Mouse (Mus musculus): Measurements from ENCODE around the gene Hivep2.

Hivep2 gene

DNA sequence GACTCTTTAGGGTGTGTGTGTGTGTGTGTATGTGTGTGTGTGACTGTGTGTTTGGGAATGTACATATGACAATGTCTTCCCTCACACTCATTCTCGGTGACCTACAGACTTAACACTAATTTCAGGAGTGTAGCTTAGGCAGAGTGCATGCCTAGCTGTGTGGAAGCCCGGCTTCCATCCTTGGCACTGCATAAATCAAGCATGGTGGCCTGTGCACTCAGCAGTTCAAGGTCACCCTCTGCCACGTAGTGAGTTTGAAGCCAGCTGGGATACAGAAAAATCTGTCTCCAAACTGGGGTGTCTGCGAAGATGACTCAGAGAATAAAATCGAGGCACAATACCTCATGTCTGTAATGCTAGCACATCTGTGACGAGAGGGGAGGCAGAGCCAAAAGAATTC lies 115.0 kb downstream of the Hivep2 start:
- no peak for DNase-seq (ENCODE audit: extremely low spot score, low spot score)

DNA sequence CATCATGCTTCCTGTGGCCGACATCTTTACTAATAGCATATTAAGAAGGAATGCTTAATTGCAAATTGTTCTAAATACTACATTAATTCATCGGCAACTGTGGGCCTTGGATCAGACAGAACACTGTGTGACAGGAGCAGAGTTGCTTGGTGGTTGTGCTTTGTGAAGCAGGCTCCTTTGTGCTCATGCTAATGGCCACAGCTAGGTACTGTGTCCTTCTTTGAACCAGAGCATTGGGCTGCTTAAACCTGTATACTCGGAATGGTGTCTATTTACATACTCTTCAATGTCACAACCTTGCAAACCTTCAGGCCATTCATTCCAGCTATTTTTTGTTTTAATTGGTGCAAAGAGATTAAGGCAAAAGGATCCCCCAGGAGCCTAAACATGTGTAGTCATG lies 115.9 kb downstream of the Hivep2 start:
- no peak for DNase-seq (ENCODE audit: extremely low spot score, low spot score)

DNA sequence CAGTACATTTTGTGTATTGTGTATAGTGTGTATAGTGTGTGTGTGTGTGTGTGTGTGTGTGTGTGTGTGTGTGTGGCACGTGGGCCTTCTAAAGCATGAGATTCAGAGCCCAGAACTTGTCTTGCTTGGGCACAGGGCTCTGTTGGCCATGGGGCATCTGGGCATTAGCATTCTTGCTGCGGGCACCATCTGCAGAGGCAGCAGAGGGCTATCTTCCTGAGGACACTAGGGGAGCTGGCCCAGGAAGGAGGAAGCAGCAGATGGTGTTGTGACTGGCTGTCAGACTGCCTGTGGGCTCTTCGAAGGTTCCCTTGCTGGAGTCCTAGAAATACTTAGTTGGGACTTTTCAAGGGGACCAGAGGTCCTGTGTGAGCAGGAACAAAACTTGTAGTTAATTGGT lies 116.4 kb downstream of the Hivep2 start:
- DNase-seq (ENCODE audit: extremely low spot score, low spot score), result no peak

DNA sequence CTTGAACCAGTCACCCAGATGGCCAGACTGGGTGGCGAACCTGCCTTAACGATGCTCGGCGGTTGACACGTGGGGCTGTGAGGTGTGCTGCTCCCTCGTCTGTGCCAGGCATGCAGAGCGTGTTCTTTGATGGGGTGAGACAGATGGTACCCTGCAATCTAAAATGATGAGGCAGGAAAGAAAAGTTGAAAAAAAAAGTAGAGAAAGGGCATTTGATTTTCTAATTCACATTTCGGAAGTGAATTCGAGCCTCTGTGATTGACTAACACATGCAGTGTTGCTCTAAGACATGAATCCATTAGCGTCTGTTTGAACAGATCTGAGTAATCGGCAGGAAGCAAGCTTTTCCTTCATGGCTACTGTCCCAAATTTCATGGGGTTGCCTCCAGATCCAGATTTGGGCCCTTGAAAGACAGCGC lies 119.4 kb downstream of the Hivep2 start:
- no peak for DNase-seq (ENCODE audit: extremely low spot score, low spot score)

DNA sequence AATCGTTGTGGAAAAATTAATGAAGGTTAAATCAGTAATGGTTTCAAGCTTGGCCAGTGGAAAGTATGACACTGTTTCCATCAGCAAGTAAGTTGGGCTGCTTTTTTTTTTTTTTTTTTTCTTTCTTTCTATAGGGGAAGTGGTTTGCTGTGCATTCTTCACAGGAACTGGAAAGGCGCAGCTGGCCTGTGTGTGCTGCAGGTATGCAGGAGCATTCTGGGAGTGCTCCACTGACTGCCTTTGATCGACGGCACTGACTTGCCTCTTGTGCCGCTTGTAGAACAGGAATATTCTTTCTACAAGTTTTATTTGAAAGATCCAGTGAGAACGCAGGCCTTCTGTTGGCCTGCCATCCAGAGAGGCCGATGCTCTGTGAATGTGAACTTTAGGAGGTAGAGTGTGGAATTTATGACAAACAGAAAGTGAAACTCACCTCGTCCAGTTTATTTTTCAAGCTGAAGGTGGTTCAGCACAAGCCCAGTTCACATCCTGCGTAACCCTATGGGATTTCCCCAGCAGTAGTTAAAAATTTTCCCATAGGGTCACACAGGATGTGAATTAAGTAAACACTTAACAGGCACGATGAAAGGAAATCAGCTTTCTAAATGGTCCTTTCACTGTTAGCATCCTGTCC lies 120.1 kb downstream of the Hivep2 start:
- DNase-seq (ENCODE audit: extremely low spot score, low spot score), result no peak

DNA sequence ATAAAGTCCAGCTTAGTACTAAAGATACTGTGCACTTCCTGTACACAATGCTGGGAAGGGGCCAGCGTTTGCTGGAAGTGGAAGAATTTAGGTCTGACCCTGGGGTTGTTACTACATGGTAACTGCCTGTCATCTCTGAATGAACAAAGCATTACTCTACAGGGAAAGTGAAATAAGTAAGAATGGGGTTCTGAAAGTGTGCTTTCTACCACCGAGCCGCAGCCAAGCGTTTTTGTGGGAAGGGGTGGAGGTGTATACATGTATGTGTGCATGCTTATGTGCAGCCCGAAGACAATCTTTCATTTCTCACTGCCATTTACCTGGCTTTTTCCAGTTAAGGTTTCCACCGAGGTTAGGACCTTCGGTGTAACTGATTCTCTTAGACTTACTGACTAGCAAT lies 121.4 kb downstream of the Hivep2 start:
- DNase-seq (ENCODE audit: extremely low spot score, low spot score), result no peak

DNA sequence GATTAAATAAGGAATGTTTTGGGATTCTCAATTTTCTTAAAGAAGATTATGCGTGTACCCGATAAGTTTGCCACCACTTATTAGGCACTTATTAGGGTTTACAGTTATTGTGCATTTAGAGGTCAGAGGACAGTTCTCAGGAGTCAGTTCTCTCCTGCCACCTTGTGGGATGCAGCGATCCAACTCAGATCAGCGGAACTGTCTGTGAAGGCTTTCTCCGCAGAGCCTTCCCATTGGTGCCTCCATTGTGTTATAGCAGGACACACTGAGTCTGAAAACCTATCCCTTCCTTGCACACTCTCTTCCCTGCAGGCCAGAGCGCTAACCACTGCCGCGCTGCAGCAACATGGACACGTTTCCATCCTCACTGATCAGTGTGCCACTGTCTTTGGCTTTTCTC lies 123.6 kb downstream of the Hivep2 start:
- no peak for DNase-seq (ENCODE audit: extremely low spot score, low spot score)

DNA sequence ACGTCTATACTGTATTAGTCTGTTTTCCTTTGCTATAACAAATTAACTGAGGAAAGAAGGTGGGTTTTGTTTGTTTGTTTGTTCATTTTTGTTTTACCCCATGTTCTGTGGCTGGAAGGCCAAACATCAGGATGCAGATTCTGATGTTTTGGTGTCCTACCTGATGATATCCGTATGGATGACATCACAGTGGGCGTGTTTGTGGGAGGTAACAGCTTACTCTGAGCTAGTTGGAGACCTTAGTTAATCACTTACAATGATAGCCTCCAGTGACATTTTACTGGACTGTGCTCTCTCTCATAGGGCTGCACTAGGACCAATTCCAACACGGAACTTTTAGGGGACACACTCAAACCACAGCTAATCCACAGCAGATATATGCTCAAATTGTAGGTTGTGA lies 128.2 kb downstream of the Hivep2 start:
- DNase-seq (ENCODE audit: extremely low spot score, low spot score), result no peak

DNA sequence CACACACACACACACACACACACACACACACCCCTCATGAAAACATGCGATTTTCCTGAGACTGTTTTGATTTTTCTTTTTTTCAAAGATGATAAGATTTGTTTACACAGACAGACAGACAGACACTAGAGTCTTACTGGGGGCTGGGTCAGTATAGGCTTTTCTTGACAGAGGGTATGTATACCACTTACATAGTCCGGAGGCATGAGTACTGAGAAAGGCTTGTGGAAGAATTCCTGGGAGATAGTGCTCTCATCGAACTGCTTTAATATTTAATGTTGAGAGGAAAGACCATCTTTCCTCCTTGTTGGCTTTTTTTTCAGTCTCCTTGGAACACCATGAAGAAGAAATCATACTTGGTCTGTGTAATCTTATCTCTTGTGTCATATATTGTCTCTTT lies 130.2 kb downstream of the Hivep2 start:
- DNase-seq (ENCODE audit: extremely low spot score, low spot score), result no peak

DNA sequence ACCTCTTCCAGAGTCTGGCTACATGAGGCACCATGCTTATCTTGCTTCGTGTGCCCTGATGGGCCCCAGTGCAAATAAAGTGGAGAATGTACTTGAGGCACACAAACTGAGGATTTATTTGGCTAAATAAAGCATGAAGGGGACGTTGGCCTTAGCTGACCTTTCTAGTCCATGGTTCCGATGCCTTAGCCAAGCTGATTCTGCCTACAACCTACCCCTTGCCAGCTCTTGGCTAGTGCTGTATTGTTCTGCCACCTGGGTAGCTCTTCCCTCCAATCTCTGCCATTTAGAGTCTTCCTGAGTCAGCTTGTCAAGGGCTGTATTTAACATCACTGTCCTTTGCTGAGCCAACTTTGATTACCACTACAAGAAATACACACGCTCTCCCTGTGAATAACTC lies 133.3 kb downstream of the Hivep2 start:
- DNase-seq (ENCODE audit: extremely low spot score, low spot score), result no peak

DNA sequence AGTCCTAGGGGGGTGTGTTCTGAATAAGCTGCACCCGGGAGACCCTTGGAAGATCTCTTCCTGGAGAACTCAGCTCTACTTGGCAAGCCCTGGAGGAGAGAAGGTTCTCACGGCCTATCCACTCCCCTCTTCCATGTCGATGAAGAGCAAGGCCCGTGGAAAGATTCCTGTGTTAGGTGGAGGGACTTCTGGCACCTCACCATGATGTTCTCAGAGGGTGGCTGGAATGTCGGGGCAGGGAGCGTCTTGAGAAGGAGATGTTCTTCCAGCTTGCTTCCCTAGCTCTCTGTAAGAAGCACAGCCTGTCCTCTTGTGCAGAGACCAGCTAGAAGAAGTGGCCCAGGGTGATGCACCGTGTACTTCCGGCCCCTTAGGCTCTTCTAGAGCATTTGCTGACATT lies 134.2 kb downstream of the Hivep2 start:
- no peak for DNase-seq (ENCODE audit: extremely low spot score, low spot score)

DNA sequence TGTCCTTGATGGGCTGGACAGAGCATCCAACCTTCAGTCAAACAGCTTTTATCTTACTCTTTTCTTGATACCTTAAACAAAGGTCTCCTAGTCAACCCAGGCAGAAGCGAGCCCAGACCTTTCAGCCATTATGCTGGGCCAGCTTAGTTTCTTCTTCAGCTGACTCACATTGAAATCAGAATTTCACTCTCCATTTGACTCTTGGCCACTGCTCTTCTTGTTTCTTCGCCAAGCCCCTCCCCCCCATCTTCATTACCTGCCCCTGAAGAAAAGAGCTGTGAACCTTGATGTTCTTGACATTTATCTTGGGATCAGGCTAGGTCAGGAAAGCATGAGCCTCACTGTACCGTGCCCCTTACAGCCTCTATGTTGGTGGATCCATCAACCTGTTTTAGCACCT lies 135.0 kb downstream of the Hivep2 start:
- no peak for DNase-seq (ENCODE audit: extremely low spot score, low spot score)

DNA sequence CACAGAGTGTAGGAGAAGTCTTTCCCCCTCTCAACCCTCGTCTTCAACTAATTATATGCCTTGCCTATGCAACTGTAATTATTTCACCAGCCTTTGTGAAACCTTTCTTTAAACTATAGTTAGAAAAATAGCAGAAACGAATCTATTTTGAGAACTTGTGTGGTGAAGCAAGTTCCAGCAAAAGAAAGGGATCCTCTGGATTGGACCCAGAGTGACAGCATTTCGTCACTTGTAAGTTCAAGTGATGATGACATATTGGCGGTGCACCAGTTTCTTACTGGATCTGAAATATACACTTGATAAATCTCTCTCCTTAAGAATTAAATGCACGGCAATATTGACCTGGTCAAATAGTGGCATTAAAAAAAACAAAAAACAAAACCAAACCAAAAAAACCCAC lies 136.1 kb downstream of the Hivep2 start:
- no peak for DNase-seq (ENCODE audit: extremely low spot score, low spot score)

DNA sequence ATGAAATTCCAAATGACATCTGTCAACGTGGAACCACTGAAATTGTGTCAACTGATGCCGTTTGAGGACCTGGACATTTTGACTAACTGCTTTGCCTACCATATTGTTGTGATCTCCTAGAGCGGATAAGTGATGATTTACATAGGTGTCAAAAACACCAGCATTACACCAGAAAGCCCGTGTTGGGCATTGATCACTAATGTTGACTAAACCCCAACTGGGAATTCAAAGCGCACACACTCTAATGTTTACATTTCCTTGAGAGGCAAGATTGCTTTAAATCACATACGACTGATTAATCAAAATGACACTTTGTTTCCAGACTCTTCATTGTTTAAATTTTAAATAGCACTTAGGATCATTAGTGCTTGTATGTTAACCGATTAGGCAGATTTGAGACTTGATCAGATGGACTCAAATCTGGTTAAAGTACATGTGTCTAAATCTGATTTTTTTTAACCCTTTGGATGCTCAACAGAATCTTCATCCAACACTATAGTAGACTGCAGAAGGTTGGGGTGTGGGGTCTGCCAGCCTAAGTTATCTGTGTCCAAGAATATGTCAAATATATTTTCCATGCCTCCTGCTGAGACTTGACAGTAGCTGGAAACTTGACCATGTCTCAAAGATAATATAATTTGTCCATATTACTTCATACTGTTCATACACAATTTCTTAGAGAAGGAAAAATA lies 142.3 kb downstream of the Hivep2 start:
- no peak for DNase-seq (ENCODE audit: extremely low spot score, low spot score)

DNA sequence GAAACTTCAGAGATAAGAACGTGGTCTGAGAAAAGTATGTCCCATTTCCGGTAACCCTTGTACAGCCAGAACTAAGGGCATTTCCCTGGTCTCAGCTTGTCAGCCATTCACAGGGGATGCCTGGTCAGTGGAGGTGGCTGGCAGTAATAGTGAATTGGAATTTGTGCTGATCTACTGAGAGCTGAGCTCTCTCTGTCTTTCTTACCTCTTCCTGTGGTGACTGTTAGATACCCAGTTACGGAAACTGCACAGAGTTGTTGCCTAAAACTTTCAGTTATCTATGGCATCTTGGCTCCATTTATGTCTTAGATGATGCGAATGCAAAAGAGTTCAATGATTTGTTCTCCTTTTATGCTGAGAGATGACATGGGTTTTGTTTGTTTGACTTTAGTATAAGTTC lies 150.0 kb downstream of the Hivep2 start:
- DNase-seq (ENCODE audit: extremely low spot score, low spot score), result no peak

DNA sequence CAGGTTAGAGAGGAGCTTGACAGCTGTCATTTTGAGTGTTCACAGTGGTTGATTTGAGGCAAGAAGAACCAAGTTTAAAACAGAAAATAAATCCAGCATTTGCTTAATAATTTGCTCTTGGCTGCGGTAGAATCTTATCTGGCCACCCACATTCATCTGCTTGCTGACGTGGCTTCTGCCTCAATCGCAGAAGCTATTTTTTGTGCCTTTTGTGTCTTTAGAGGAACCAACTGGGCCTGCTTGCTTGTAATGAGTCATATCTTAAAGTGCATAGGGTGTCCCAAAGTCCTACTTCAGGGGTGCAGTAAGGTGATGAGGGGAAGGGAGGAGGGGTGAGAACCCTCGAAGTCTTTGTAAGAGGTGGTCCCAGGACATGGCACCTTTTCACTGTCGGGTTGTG lies 151.1 kb downstream of the Hivep2 start:
- no peak for DNase-seq (ENCODE audit: extremely low spot score, low spot score)

DNA sequence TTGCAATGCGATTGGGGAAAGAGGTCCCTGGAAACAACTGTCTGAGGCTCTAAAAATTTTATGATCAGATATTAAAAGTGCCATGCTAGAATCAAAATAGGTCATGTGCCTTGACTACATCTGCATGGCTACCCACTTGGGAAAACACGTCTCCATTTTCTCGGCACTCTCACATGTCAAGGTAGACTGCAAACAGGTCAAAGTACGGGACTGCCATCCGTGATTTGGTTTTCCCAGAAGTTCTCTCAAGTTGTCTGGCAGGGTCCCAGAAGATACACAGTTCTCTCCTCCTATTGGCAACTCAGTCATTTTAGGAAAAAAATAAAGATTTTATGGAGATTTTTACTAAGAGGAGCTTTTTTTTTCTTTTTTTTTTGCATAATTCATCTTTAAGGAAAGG lies 153.3 kb downstream of the Hivep2 start:
- no peak for DNase-seq (ENCODE audit: extremely low spot score, low spot score)

DNA sequence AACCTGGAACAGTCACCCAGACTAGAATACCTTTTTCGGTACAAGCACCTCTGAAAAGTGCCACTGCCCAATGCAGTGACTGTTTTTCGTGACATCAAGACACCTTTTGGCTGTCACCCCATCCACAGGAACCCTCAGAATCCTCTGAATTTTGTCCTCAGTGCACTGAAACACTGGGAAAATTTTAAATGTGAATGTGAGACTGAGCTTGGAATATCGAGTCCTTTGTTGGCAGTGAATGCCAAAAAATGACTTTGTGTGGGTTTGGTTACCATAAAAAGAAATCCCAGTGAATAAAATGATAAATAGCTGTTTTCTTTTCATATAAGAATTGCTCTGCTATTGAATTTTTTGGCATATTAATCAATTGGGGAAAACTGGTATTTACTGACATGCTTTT lies 154.6 kb downstream of the Hivep2 start:
- DNase-seq (ENCODE audit: extremely low spot score, low spot score), result no peak

DNA sequence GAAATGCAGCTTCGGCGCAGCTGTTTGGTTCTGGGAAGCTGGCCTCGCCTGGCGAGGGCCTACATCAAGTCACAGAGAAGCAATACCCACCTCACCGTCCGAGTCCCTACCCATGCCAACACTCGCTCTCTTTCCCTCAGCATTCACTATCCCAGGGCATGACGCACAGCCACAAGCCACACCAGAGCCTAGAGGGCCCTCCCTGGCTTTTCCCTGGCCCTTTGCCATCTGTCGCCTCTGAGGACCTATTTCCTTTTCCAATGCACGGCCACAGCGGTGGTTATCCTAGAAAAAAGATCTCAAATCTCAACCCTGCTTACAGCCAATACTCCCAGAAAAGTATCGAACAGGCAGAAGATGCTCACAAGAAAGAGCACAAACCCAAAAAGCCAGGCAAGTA lies 162.0 kb downstream of the Hivep2 start:
- DNase-seq (ENCODE audit: extremely low spot score, low spot score), result no peak

DNA sequence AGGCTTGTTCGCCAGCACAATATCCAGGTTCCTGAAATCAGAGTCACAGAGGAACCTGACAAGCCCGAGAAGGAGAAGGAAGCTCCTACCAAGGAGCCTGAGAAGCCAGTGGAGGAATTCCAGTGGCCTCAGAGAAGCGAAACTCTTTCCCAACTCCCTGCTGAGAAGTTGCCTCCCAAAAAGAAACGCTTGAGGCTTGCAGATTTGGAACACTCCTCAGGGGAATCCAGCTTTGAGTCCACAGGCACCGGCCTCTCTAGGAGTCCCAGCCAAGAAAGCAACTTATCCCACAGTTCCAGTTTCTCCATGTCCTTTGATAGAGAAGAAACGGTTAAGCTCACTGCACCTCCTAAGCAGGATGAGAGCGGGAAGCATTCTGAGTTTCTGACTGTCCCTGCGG lies 164.4 kb downstream of the Hivep2 start:
- DNase-seq (ENCODE audit: extremely low spot score, low spot score), result no peak

DNA sequence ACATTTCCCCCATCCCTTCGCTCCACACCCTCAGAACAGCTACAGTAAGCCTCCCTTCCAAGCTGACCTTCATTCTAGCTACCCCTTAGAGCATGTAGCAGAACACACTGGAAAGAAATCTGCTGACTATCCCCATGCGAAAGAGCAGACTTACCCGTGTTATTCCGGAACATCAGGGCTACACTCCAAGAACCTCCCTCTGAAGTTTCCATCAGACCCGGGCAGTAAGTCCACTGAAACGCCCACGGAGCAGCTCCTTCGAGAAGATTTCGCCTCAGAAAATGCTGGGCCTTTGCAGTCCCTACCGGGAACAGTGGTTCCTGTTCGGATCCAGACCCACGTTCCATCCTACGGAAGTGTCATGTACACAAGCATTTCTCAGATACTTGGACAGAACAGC lies 165.4 kb downstream of the Hivep2 start:
- no peak for DNase-seq (ENCODE audit: extremely low spot score, low spot score)

DNA sequence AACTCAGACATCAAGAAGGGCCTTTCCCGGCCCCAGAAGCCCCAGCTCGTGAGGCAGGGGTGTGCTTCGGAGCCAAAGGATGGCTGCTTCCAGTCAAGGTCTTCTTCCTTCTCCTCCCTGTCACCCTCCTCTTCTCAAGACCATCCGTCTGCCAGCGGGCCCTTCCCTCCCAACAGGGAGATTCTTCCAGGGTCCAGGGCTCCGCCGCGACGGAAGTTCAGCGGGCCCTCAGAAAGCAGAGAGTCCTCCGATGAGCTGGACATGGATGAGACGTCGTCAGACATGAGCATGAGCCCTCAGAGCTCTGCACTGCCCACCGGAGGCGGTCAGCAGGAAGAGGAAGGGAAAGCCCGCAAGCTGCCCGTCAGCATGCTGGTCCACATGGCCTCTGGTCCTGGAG lies 166.2 kb downstream of the Hivep2 start:
- DNase-seq (ENCODE audit: extremely low spot score, low spot score), result no peak

DNA sequence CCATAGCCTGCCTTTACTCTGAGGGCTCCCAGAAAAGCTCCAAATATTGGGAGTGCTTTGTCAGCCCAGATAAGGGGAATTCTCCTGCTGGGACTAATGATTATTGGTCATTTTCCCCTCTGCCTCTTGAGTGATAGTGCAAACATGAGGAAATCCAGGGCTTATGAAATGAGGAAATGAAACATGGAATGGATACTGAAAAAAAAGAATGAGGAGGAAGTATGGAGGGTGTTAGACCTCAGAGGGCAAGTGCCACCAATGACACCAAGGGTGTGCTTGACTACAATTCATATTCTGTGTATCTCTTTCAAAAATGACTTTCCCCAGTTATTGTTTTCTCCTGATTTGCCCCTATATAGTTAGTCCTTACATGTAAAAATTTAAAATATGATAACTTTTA lies 167.1 kb downstream of the Hivep2 start:
- DNase-seq (ENCODE audit: extremely low spot score, low spot score), result no peak

DNA sequence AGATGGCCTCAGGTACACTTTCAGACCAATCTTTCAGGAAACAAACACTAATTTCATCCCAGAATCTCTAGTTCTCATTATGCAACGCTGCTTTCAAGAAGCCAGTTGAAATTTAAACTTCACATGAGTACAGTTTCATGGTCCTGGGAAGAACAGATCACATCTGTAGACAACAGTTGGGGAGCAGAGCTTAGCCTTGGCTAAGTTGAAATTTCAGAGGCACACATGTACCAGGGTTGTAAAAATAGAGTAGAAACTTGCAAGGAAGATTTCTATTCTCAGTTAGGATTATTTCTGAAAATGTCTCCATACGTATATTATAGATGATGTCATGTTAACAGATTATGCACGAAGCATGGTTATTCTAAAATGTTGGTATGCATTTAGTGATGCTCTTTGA lies 172.8 kb downstream of the Hivep2 start:
- no peak for DNase-seq (ENCODE audit: extremely low spot score, low spot score)

All from neural tube, embryonic 10.5 days (tissue).